Mouse (Mus musculus): Measurements from ENCODE around the gene Tmem120b.

DNA sequence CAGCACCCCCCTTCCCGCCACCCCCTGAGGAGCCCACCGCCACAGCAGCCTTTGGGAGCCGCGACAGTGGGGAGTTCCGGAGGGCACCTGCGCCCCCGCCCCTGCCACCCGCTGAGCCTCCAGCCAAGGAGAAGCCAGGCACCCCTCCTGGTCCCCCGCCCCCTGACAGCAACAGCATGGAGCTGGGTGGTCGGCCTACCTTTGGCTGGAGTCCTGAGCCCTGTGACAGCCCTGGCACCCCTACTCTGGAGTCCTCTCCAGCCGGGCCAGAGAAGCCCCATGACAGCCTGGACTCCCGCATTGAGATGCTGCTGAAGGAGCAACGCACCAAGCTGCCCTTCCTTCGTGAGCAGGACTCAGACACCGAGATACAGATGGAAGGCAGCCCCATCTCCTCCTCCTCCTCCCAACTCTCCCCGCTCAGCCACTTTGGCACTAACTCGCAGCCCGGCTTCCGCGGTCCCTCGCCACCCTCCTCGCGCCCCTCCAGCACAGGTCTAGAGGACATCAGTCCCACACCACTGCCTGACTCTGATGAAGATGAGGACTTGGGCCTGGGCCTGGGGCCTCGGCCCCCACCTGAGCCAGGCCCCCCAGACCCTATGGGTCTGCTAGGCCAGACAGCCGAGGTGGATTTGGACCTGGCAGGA lies 80.0 kb downstream of the Tmem120b start:
- TF ChIP-seq MYC (IDR thresholded peaks at IDR 0.05; ENCODE audit: low read depth, low read length) (no peak), RAD21 (IDR thresholded peaks at IDR 0.05; ENCODE audit: low read depth, low read length) (no peak), CTCF (conservative IDR thresholded peaks at IDR 0.05 in 1 of 2, IDR thresholded peaks at IDR 0.05 in 1 of 2; ENCODE audit: low read depth in 2 of 2, low read length in 2 of 2) (no peak), POLR2A (IDR thresholded peaks at IDR 0.05; ENCODE audit: low read depth, low read length) (no peak), CHD2 (IDR thresholded peaks at IDR 0.05; ENCODE audit: low read length) (no peak), MAZ (IDR thresholded peaks at IDR 0.05; ENCODE audit: low read depth, low read length) (no peak), E2F4 (IDR thresholded peaks at IDR 0.05; ENCODE audit: insufficient replicate concordance, low read depth, low read length) (no peak)

Data from CH12.LX (cell line).